Mouse (Mus musculus) thymus, adult 2 months (tissue): ENCODE results near the gene Eif2ak4.

ENCODE experiments used
- CTCF ChIP-seq: fragments of 200-500 bp; IDR thresholded peaks from 2 replicates; pipeline ENCODE4 v1.5.1; 2012; ENCODE audit warnings: mild to moderate bottlenecking, control low read depth, low read length, moderate library complexity, borderline replicate concordance; ENCODE audit not compliant: control insufficient read depth, poor library complexity, insufficient read depth; ENCODE audit errors: extremely low read depth
- POLR2A ChIP-seq: fragments of 200-500 bp; IDR thresholded peaks from 2 replicates; pipeline ENCODE4 v1.6.1; 2012; ENCODE audit warnings: mild to moderate bottlenecking, low read length, control low read depth, moderate library complexity; ENCODE audit not compliant: control insufficient read depth, poor library complexity, insufficient read depth; ENCODE audit errors: extremely low read depth

GRCm38 (mm10) chr2:118418076-118418475, 29.7 kb downstream of the Eif2ak4 start:
- no peak for TF ChIP-seq POLR2A
- no peak for TF ChIP-seq CTCF
